Mouse (Mus musculus) liver, postnatal 0 days (tissue): Measurements from ENCODE around the gene Slc25a36.

ENCODE experiments used
- CTCF ChIP-seq: sonication (generic); IDR thresholded peaks from 2 replicates; pipeline ENCODE4 v1.5.1; 2016; ENCODE audit warnings: antibody characterized with exemption, low read depth
- EP300 ChIP-seq: IDR thresholded peaks from 2 replicates; pipeline ENCODE4 v1.6.1; 2016; ENCODE audit warnings: antibody characterized with exemption, low read depth, mild to moderate bottlenecking

GRCm38 (mm10) chr9:97069466-97069865 lies 41.5 kb downstream of the Slc25a36 start:
- TF ChIP-seq CTCF = no peak
- TF ChIP-seq EP300 = no peak
